ENCODE assay signal across 12 mouse cellular contexts in genomic region chr5:75315956-75316355, GRCm38 (mm10).
DNase-seq lines count a peak whose midpoint lies in the region; ATAC-seq and TF ChIP-seq lines count a peak whose summit lies in the region.
"Had no signal": no experiment of that assay in that cellular context is flagged by ENCODE, and none has a peak within 500 bp of the region (broad histone marks: within the 10 kb centered on the region; RNA-seq: fewer than 3 reads in every experiment).

No protein-coding gene starts in this region.

- DNase-seq in heart, adult 11 months: peak; percentile 53
- no peak for DNase-seq in layer of hippocampus, adult 2 months (ENCODE audit: low spot score in 2 of 2)
- DNase-seq in layer of hippocampus, adult 18-20 months (ENCODE audit: low spot score in 2 of 2): no peak
- no peak for DNase-seq in ovary, postnatal 14 days (ENCODE audit: low spot score)
- DNase-seq in spleen, postnatal 36 days (ENCODE audit: low spot score in 2 of 2): no peak
- DNase-seq: layer of hippocampus, adult 9-11 months; lung, postnatal 10 days; right cerebral cortex, postnatal 14 days; thymus, postnatal 36 days had no signal

- H3K36me3 ChIP-seq in heart, embryonic 11.5 days (ENCODE audit: control insufficient read depth, insufficient read depth, low read length): no peaks in the 10 kb centered on the region

- no peaks in the 10 kb centered on the region for H3K4me1 ChIP-seq in heart, embryonic 11.5 days (ENCODE audit: control insufficient read depth, insufficient read depth, low read length)

- H3K9ac ChIP-seq in heart, embryonic 11.5 days (ENCODE audit: low read depth, low read length): no peak overlapping the region

- H3K4me3 ChIP-seq in heart, embryonic 11.5 days (ENCODE audit: low read depth, low read length): no peak overlapping the region
- peak overlapping the region; percentile 38 for H3K4me3 ChIP-seq in layer of hippocampus, adult 2 months

- no peak overlapping the region for H3K27ac ChIP-seq in heart, embryonic 11.5 days (ENCODE audit: low read depth, low read length)
- peak overlapping the region; percentile 32; the same call in 1 of the 2 replicates for H3K27ac ChIP-seq in layer of hippocampus, adult 2 months

- no peaks in the 10 kb centered on the region for H3K27me3 ChIP-seq in heart, embryonic 11.5 days (ENCODE audit: control insufficient read depth, insufficient read depth, low read length)

- no peaks in the 10 kb centered on the region for H3K9me3 ChIP-seq in heart, embryonic 11.5 days (replicated peaks; ENCODE audit: control insufficient read depth, low read length)

- no peak for ATAC-seq in heart, embryonic 11.5 days (replicated peaks; ENCODE audit: insufficient number of reproducible peaks, low FRiP score, low TSS enrichment)
- peak; percentile 67 for ATAC-seq in CD4-positive, CD25-positive, alpha-beta regulatory T cell, adult 4 months
- ATAC-seq in inflammation-experienced regulatory T-cells, adult 6 months: peak; percentile 67

- TF ChIP-seq CTCF in layer of hippocampus, adult 2 months (conservative IDR thresholded peaks at IDR 0.05): no peak

- H3K4me2 ChIP-seq in heart, embryonic 11.5 days: no peak overlapping the region

- WGBS in heart, embryonic 11.5 days (ENCODE audit: insufficient replicate concordance): 91% methylated on average over 1 of the region's 1 CpGs
